Mouse (Mus musculus) hindbrain, postnatal 0 days (tissue): ENCODE data around the gene Zfp992. TPM values are rescaled to one million over a fixed set of nuclear protein-coding genes. Genes with fewer than 3 reads are reported as not detected.
"Not testable (repeated sequence)": the region's sequence is repeated elsewhere in the genome, so short reads cannot be mapped to it uniquely, and the experiment has no call there.

Experiments
- ATAC-seq: fragments of 200-750 bp; cut with Nextera tagmentation; 2 replicates; pipeline ENCODE4 v1.8.0; 2017; ENCODE audit warnings: mild to moderate bottlenecking, moderate TSS enrichment, moderate library complexity
- DNase-seq: peaks from one replicate; pipeline ENCODE4 v3.0.0-alpha.2; 2015; ENCODE audit warnings: low spot score
- H3K27ac ChIP-seq: fragments of 300-500 bp; sonication (generic); 2 replicates; pipeline ENCODE4 v1.5.1; 2014; ENCODE audit warnings: mild to moderate bottlenecking
- H3K27me3 ChIP-seq: fragments of 300-500 bp; sonication (generic); 2 replicates; pipeline ENCODE4 v1.6.1; 2014; ENCODE audit warnings: low read length, mixed read lengths; ENCODE audit not compliant: insufficient read depth
- H3K36me3 ChIP-seq: fragments of 300-500 bp; sonication (generic); 2 replicates; pipeline ENCODE4 v1.6.1; 2014; ENCODE audit warnings: low read length, mixed read lengths; ENCODE audit not compliant: insufficient read depth
- H3K4me1 ChIP-seq: fragments of 300-500 bp; sonication (generic); 2 replicates; pipeline ENCODE4 v1.6.1; 2014; ENCODE audit warnings: antibody characterized with exemption, low read length, mixed read lengths; ENCODE audit not compliant: insufficient read depth
- H3K4me2 ChIP-seq: fragments of 300-500 bp; sonication (generic); 2 replicates; pipeline ENCODE4 v1.6.1; 2014; ENCODE audit warnings: low read depth, mild to moderate bottlenecking, low read length, moderate library complexity, mixed read lengths
- H3K4me3 ChIP-seq: fragments of 300-500 bp; sonication (generic); 2 replicates; pipeline ENCODE4 v1.5.1; 2014; ENCODE audit warnings: low read length
- H3K9ac ChIP-seq: fragments of 300-500 bp; sonication (generic); replicated peaks from 2 replicates; pipeline ENCODE4 v1.6.1; 2014; ENCODE audit warnings: mild to moderate bottlenecking, low read length, moderate library complexity, mixed read lengths
- H3K9me3 ChIP-seq: fragments of 300-500 bp; sonication (generic); 2 replicates; pipeline ENCODE4 v1.6.1; 2016; ENCODE audit warnings: low read length, mixed read lengths
- WGBS: fragments of 180-500 bp; shearing (Covaris S2); extraction: QIAGEN DNeasy Blood & Tissue Kit; methylation state at CpG from one replicate; pipeline ENCODE4 v1.1.7; 2014; 5-methylcytosine and 5-hydroxymethylcytosine counted together
- polyA plus RNA-seq: library from polyadenylated mRNA; unstranded; fragments of >200 nt; fragmentation: Nextera tagmentation; extraction: Ambion mirVana; gene quantifications from 2 replicates; pipeline ENCODE4 v1.2.1, GENCODE M21; 2015
- total RNA-seq: library from RNA; depleted of rRNA; stranded (reverse); fragments of >200 nt; gene quantifications from 2 replicates; pipeline ENCODE4 v1.2.3, GENCODE M21; 2014

The Zfp992 gene
- total and polyA plus RNA-seq, 2 experiments from 2014 or later = 1.6 to 3.0 TPM

GRCm38 (mm10) chr4:146469984-146470383, 21.2 kb downstream of the Zfp992 start:
- not testable (repeated sequence) for H3K4me2 ChIP-seq, ATAC-seq
- WGBS = 90% methylated on average over 9 of the region's 12 CpGs

GRCm38 (mm10) chr4:146474181-146474580, 25.4 kb downstream of the Zfp992 start:
- not testable (repeated sequence) for H3K4me3 ChIP-seq, ATAC-seq, H3K36me3 ChIP-seq, H3K4me2 ChIP-seq, H3K27ac ChIP-seq, H3K27me3 ChIP-seq, DNase-seq, H3K9ac ChIP-seq, H3K4me1 ChIP-seq
- WGBS = no CpG with 5 or more reads among the region's 1 CpGs
- peaks cover 31% of the 10 kb centered on the region for H3K9me3 ChIP-seq

More at GRCm38 (mm10) chr4:146469984-146470383, 21.2 kb downstream of the Zfp992 start:
- H3K27ac ChIP-seq, H3K27me3 ChIP-seq, H3K4me3 ChIP-seq, DNase-seq, H3K4me1 ChIP-seq, H3K9ac ChIP-seq, H3K36me3 ChIP-seq: not testable (repeated sequence)
- H3K9me3 ChIP-seq = peaks cover 15% of the 10 kb centered on the region

GRCm38 (mm10) chr4:146474716-146475676, 26.2 kb downstream of the Zfp992 start:
- H3K4me1 ChIP-seq, H3K4me3 ChIP-seq, DNase-seq, H3K27me3 ChIP-seq, H3K36me3 ChIP-seq, H3K27ac ChIP-seq, H3K9ac ChIP-seq, H3K4me2 ChIP-seq: not testable (repeated sequence)
- ATAC-seq = peak; percentile 81
- peaks cover 26% of the 10 kb centered on the region for H3K9me3 ChIP-seq
- WGBS = 65% methylated on average over 53 of the region's 94 CpGs

GRCm38 (mm10) chr4:146476260-146476659, 27.4 kb downstream of the Zfp992 start:
- H3K9me3 ChIP-seq = peaks cover 35% of the 10 kb centered on the region
- 95% methylated on average over 2 of the region's 2 CpGs for WGBS
- H3K27me3 ChIP-seq, H3K4me2 ChIP-seq, H3K27ac ChIP-seq, H3K4me3 ChIP-seq, H3K9ac ChIP-seq, DNase-seq, ATAC-seq, H3K36me3 ChIP-seq, H3K4me1 ChIP-seq: not testable (repeated sequence)

- H3K4me3 ChIP-seq, H3K4me2 ChIP-seq, DNase-seq, H3K36me3 ChIP-seq, H3K27ac ChIP-seq, H3K9ac ChIP-seq, ATAC-seq, H3K27me3 ChIP-seq, H3K4me1 ChIP-seq: not testable (repeated sequence)
- WGBS = 72% methylated on average over 3 of the region's 3 CpGs
- H3K9me3 ChIP-seq = peaks cover 39% of the 10 kb centered on the region
These were observed 28.1 kb downstream of the Zfp992 start for GRCm38 (mm10) chr4:146476959-146477358.

- H3K9me3 ChIP-seq = peaks cover 62% of the 10 kb centered on the region
- ATAC-seq = peak; percentile 42
- H3K4me3 ChIP-seq, H3K4me1 ChIP-seq, H3K4me2 ChIP-seq, DNase-seq, H3K36me3 ChIP-seq, H3K27ac ChIP-seq, H3K9ac ChIP-seq, H3K27me3 ChIP-seq: not testable (repeated sequence)
- 74% methylated on average over 6 of the region's 6 CpGs for WGBS
These were observed 31.7 kb downstream of the Zfp992 start for GRCm38 (mm10) chr4:146480376-146481096.

GRCm38 (mm10) chr4:146482546-146482945, 33.7 kb downstream of the Zfp992 start:
- 0 out of 2 replicates have a peak, but pooled peaks have one; percentile 57 for ATAC-seq
- H3K9me3 ChIP-seq = peaks cover 57% of the 10 kb centered on the region
- not testable (repeated sequence) for DNase-seq, H3K4me2 ChIP-seq, H3K9ac ChIP-seq, H3K4me3 ChIP-seq, H3K4me1 ChIP-seq, H3K27ac ChIP-seq, H3K27me3 ChIP-seq, H3K36me3 ChIP-seq
- WGBS = 85% methylated on average over 10 of the region's 10 CpGs

GRCm38 (mm10) chr4:146483571-146484280, 34.9 kb downstream of the Zfp992 start:
- not testable (repeated sequence) for H3K4me2 ChIP-seq, H3K4me3 ChIP-seq, H3K4me1 ChIP-seq, H3K27me3 ChIP-seq, H3K27ac ChIP-seq, H3K9ac ChIP-seq, H3K36me3 ChIP-seq
- H3K9me3 ChIP-seq = peaks cover 59% of the 10 kb centered on the region
- peak; percentile 68 for ATAC-seq
- DNase-seq = peak; percentile 3
- 73% methylated on average over 13 of the region's 13 CpGs for WGBS

GRCm38 (mm10) chr4:146484676-146485075, 35.9 kb downstream of the Zfp992 start:
- not testable (repeated sequence) for H3K27me3 ChIP-seq, H3K27ac ChIP-seq, H3K4me2 ChIP-seq, H3K4me3 ChIP-seq, DNase-seq, H3K36me3 ChIP-seq, H3K9ac ChIP-seq, ATAC-seq, H3K4me1 ChIP-seq
- H3K9me3 ChIP-seq = peaks cover 64% of the 10 kb centered on the region
